Mouse (Mus musculus) activated CD4-positive, CD25-positive, alpha-beta regulatory T cell, adult 4 months (primary cell): ENCODE data around the gene Morn3. TPM values are rescaled to one million over a fixed set of nuclear protein-coding genes. Genes with fewer than 3 reads are reported as not detected.
A peak's percentile ranks its signal among the peaks of the same experiment; 100 is the strongest.

Experiments used
- ATAC-seq: one replicate; pipeline ENCODE4 v1.8.0; 2017
- polyA plus RNA-seq, 2 experiments: library from polyadenylated mRNA; unstranded; fragments of 100-300 nt; shearing (Covaris generic); gene quantifications; one replicate each; pipeline ENCODE4 v1.2.1; 2017

Gene Morn3
- polyA plus RNA-seq, 2 experiments from 2014 or later: 3.2 to 4.9 TPM

- no peak for ATAC-seq
Observed at GRCm38 (mm10) chr5:122989551-122990330, 57.1 kb downstream of the Morn3 start, which contains the start of gene Kdm2b. Kdm2b (minus strand) TSS chr5:122989823.

- ATAC-seq: peak; percentile 24
Observed at GRCm38 (mm10) chr5:122989001-122989525, 57.8 kb downstream of the Morn3 start.

- no peak for ATAC-seq
Observed at GRCm38 (mm10) chr5:122988021-122988751, 58.6 kb downstream of the Morn3 start.

- ATAC-seq: no peak
Observed at GRCm38 (mm10) chr5:122987211-122988020, 59.4 kb downstream of the Morn3 start.

GRCm38 (mm10) chr5:122986091-122986493 is 60.7 kb downstream of the Morn3 start:
- no peak for ATAC-seq

Other genes with a start within 250 kb of the Morn3 start
- 10 to 100 TPM; 90.8 to 92.8 TPM for gene Anapc5, start 225.7 kb downstream of the Morn3 start, polyA plus RNA-seq
- 10 to 100 TPM; 18.1 to 25.7 TPM for gene Rnf34, start 197.0 kb downstream of the Morn3 start, polyA plus RNA-seq
- gene Kdm2b, start 57.2 kb downstream of the Morn3 start, polyA plus RNA-seq: 10 to 100 TPM; 28.2 to 43.2 TPM
- gene Orai1, start 31.9 kb downstream of the Morn3 start, polyA plus RNA-seq: 1 to 10 TPM; 8.1 to 9.4 TPM
- gene Tmem120b, start 21.4 kb upstream of the Morn3 start, polyA plus RNA-seq: 1 to 10 TPM; 2.2 to 2.3 TPM
- gene Rhof, start 85.7 kb upstream of the Morn3 start, polyA plus RNA-seq: 10 to 100 TPM; 54.3 to 75.1 TPM
- gene Setd1b, start 95.2 kb upstream of the Morn3 start, polyA plus RNA-seq: 10 to 100 TPM; 12.5 to 12.9 TPM
- 10 to 100 TPM; 31.6 to 42.2 TPM for gene Psmd9, start 122.4 kb upstream of the Morn3 start, polyA plus RNA-seq
- gene Hpd, start 135.7 kb upstream of the Morn3 start, polyA plus RNA-seq: not detected
- 1 to 10 TPM in 1 of 2 experiments, under 1 TPM in 1; 0.54 to 1.4 TPM for gene Wdr66, start 205.1 kb upstream of the Morn3 start, polyA plus RNA-seq